Mouse (Mus musculus) heart, adult 2 months (tissue): ENCODE data around the gene Dhx57.

Experiments
- CTCF ChIP-seq: fragments of 200-600 bp; IDR thresholded peaks from 2 replicates; pipeline ENCODE4 v1.8.1; 2022; ENCODE audit warnings: antibody characterized with exemption, mild to moderate bottlenecking, moderate library complexity
- EP300 ChIP-seq: fragments of 200-500 bp; IDR thresholded peaks from 2 replicates; pipeline ENCODE4 v1.6.1; 2011; ENCODE audit warnings: low read depth, low read length, control low read depth; ENCODE audit not compliant: insufficient read depth
- POLR2A ChIP-seq: fragments of 200-500 bp; IDR thresholded peaks from 2 replicates; pipeline ENCODE4 v1.6.1; 2011; ENCODE audit warnings: mild to moderate bottlenecking, low read depth, low read length, control low read depth; ENCODE audit not compliant: insufficient read depth

- no peak for TF ChIP-seq CTCF
- TF ChIP-seq POLR2A = no peak
- TF ChIP-seq EP300 = no peak
These were observed 60.9 kb downstream of the Dhx57 start for GRCm38 (mm10) chr17:80229396-80229795.
